Mouse (Mus musculus): ENCODE results near the gene Acox1.

GRCm38 (mm10) chr11:116241744-116242235 is 42.9 kb upstream of the Acox1 start:
- TF ChIP-seq GATA1 (IDR thresholded peaks at IDR 0.05; ENCODE audit: borderline replicate concordance, low read length) (no peak), FLI1 (IDR thresholded peaks at IDR 0.05; ENCODE audit: low read length) (no peak)

Data from megakaryocyte, embryonic 14.5 days (primary cell).